Mouse (Mus musculus): Measurements from ENCODE around the gene Tesmin. TPM values are rescaled to one million over a fixed set of nuclear protein-coding genes. Genes with fewer than 3 reads are reported as not detected.
A peak's percentile ranks its signal among the peaks of the same experiment; 100 is the strongest.

Tesmin gene
- 0.43 and 0.52 TPM in 2 replicates for polyA plus RNA-seq (2015; fragmentation: Nextera tagmentation; extraction: Ambion mirVana)

GRCm38 (mm10) chr19:3388629-3389057, at the start of gene Tesmin:
Tesmin (plus strand) TSS chr19:3388857.
- 3% methylated on average over 32 of the region's 33 CpGs for WGBS
- peak within 1 kb of the TSS; percentile 61; the same call in 1 of the 2 replicates for H3K27ac ChIP-seq

GRCm38 (mm10) chr19:3339187-3339586, 49.5 kb upstream of the Tesmin start:
- no peak overlapping the region for H3K4me3 ChIP-seq
- peaks cover 8% of the 10 kb centered on the region for H3K4me1 ChIP-seq
- H3K27ac ChIP-seq, result no peak overlapping the region
- 86% methylated on average over 8 of the region's 8 CpGs for WGBS
- no peak overlapping the region for H3K4me2 ChIP-seq
- no peaks in the 10 kb centered on the region for H3K27me3 ChIP-seq (replicated peaks)
- no peak overlapping the region for H3K9ac ChIP-seq
- no peaks in the 10 kb centered on the region for H3K36me3 ChIP-seq (replicated peaks)
- H3K9me3 ChIP-seq, result no peaks in the 10 kb centered on the region
- ATAC-seq (replicated peaks), result no peak

More at GRCm38 (mm10) chr19:3388629-3389057, at the start of gene Tesmin:
- peak; percentile 95 for ATAC-seq (replicated peaks)
- peak within 1 kb of the TSS; percentile 80 for H3K4me2 ChIP-seq
- H3K4me3 ChIP-seq, result peak within 1 kb of the TSS; percentile 47
- H3K9ac ChIP-seq, result peak within 1 kb of the TSS; percentile 39
- H3K4me1 ChIP-seq, result peaks cover 8% of the 10 kb centered on the region; the same call in 1 of the 2 replicates
- H3K27me3 ChIP-seq (replicated peaks), result no peaks in the 10 kb centered on the region
- no peaks in the 10 kb centered on the region for H3K9me3 ChIP-seq
- no peaks in the 10 kb centered on the region for H3K36me3 ChIP-seq (replicated peaks)

- Histone ChIP-seq H3K4me3 (no peak overlapping the region), H3K27ac (no peak overlapping the region), H3K36me3 (replicated peaks) (no peaks in the 10 kb centered on the region), H3K4me2 (no peak overlapping the region), H3K4me1 (no peaks in the 10 kb centered on the region), H3K27me3 (replicated peaks) (no peaks in the 10 kb centered on the region), H3K9ac (no peak overlapping the region), H3K9me3 (no peaks in the 10 kb centered on the region)
- no peak for ATAC-seq (replicated peaks)
- 90% methylated on average over 3 of the region's 3 CpGs for WGBS
Observed at GRCm38 (mm10) chr19:3341021-3341420, 47.6 kb upstream of the Tesmin start.

- WGBS, result 72% methylated on average over 3 of the region's 3 CpGs
- no peaks in the 10 kb centered on the region for H3K27me3 ChIP-seq (replicated peaks)
Observed at GRCm38 (mm10) chr19:3343929-3344328, 44.7 kb upstream of the Tesmin start.

GRCm38 (mm10) chr19:3344636-3345544, 43.8 kb upstream of the Tesmin start:
- Histone ChIP-seq H3K27ac (no peak overlapping the region), H3K9me3 (no peaks in the 10 kb centered on the region), H3K4me2 (no peak overlapping the region), H3K27me3 (replicated peaks) (no peaks in the 10 kb centered on the region), H3K4me1 (no peaks in the 10 kb centered on the region), H3K9ac (no peak overlapping the region), H3K36me3 (replicated peaks) (no peaks in the 10 kb centered on the region), H3K4me3 (no peak overlapping the region)
- 79% methylated on average over 8 of the region's 8 CpGs for WGBS
- ATAC-seq (replicated peaks), result no peak

More at GRCm38 (mm10) chr19:3343929-3344328, 44.7 kb upstream of the Tesmin start:
- H3K4me2 ChIP-seq, result no peak overlapping the region
- no peak for ATAC-seq (replicated peaks)
- H3K4me1 ChIP-seq, result no peaks in the 10 kb centered on the region
- H3K9ac ChIP-seq, result no peak overlapping the region
- no peak overlapping the region for H3K27ac ChIP-seq
- no peak overlapping the region for H3K4me3 ChIP-seq
- no peaks in the 10 kb centered on the region for H3K36me3 ChIP-seq (replicated peaks)
- H3K9me3 ChIP-seq, result no peaks in the 10 kb centered on the region

GRCm38 (mm10) chr19:3347784-3348183, 40.9 kb upstream of the Tesmin start:
- Histone ChIP-seq H3K27me3 (replicated peaks) (no peaks in the 10 kb centered on the region), H3K36me3 (replicated peaks) (no peaks in the 10 kb centered on the region), H3K9me3 (no peaks in the 10 kb centered on the region), H3K27ac (no peak overlapping the region), H3K4me3 (no peak overlapping the region), H3K4me1 (no peaks in the 10 kb centered on the region), H3K4me2 (no peak overlapping the region), H3K9ac (no peak overlapping the region)
- WGBS, result 96% methylated on average over 1 of the region's 1 CpGs
- ATAC-seq (replicated peaks), result no peak

- H3K4me2 ChIP-seq, result no peak overlapping the region
- ATAC-seq (replicated peaks), result no peak
- H3K27ac ChIP-seq, result no peak overlapping the region
- H3K4me3 ChIP-seq, result no peak overlapping the region
- no peaks in the 10 kb centered on the region for H3K27me3 ChIP-seq (replicated peaks)
- H3K4me1 ChIP-seq, result no peaks in the 10 kb centered on the region
- 59% methylated on average over 7 of the region's 7 CpGs for WGBS
- no peak overlapping the region for H3K9ac ChIP-seq
- no peaks in the 10 kb centered on the region for H3K36me3 ChIP-seq (replicated peaks)
- H3K9me3 ChIP-seq, result no peaks in the 10 kb centered on the region
Observed at GRCm38 (mm10) chr19:3353415-3354111, 35.1 kb upstream of the Tesmin start.

- Histone ChIP-seq H3K27me3 (replicated peaks) (no peaks in the 10 kb centered on the region), H3K27ac (no peak overlapping the region), H3K9ac (no peak overlapping the region), H3K4me3 (no peak overlapping the region), H3K36me3 (replicated peaks) (no peaks in the 10 kb centered on the region), H3K9me3 (no peaks in the 10 kb centered on the region), H3K4me1 (no peaks in the 10 kb centered on the region), H3K4me2 (no peak overlapping the region)
- ATAC-seq (replicated peaks), result no peak
- 63% methylated on average over 5 of the region's 5 CpGs for WGBS
Observed at GRCm38 (mm10) chr19:3355096-3355495, 33.6 kb upstream of the Tesmin start.

GRCm38 (mm10) chr19:3356516-3356915, 32.1 kb upstream of the Tesmin start:
- no peaks in the 10 kb centered on the region for H3K27me3 ChIP-seq (replicated peaks)
- no peak overlapping the region for H3K9ac ChIP-seq
- no peak overlapping the region for H3K4me2 ChIP-seq
- no peak for ATAC-seq (replicated peaks)
- H3K4me3 ChIP-seq, result no peak overlapping the region
- H3K36me3 ChIP-seq (replicated peaks), result no peaks in the 10 kb centered on the region
- H3K27ac ChIP-seq, result no peak overlapping the region
- H3K4me1 ChIP-seq, result no peaks in the 10 kb centered on the region
- WGBS, result 81% methylated on average over 5 of the region's 5 CpGs
- no peaks in the 10 kb centered on the region for H3K9me3 ChIP-seq

- no peaks in the 10 kb centered on the region for H3K4me1 ChIP-seq
- no peak overlapping the region for H3K27ac ChIP-seq
- no peak for ATAC-seq (replicated peaks)
- no peak overlapping the region for H3K4me2 ChIP-seq
- no peak overlapping the region for H3K9ac ChIP-seq
- H3K4me3 ChIP-seq, result no peak overlapping the region
- H3K27me3 ChIP-seq (replicated peaks), result no peaks in the 10 kb centered on the region
- WGBS, result 74% methylated on average over 4 of the region's 4 CpGs
- H3K9me3 ChIP-seq, result no peaks in the 10 kb centered on the region
- no peaks in the 10 kb centered on the region for H3K36me3 ChIP-seq (replicated peaks)
Observed at GRCm38 (mm10) chr19:3357620-3358019, 31.0 kb upstream of the Tesmin start.

- Histone ChIP-seq H3K27me3 (replicated peaks) (no peaks in the 10 kb centered on the region), H3K9me3 (no peaks in the 10 kb centered on the region), H3K27ac (no peak overlapping the region), H3K36me3 (replicated peaks) (no peaks in the 10 kb centered on the region), H3K9ac (no peak overlapping the region), H3K4me3 (no peak overlapping the region), H3K4me1 (no peaks in the 10 kb centered on the region), H3K4me2 (no peak overlapping the region)
- 90% methylated on average over 13 of the region's 13 CpGs for WGBS
- ATAC-seq (replicated peaks), result no peak
Observed at GRCm38 (mm10) chr19:3359841-3360588, 28.6 kb upstream of the Tesmin start.

GRCm38 (mm10) chr19:3363510-3363909, 25.1 kb upstream of the Tesmin start:
- Histone ChIP-seq H3K27ac (no peak overlapping the region), H3K27me3 (replicated peaks) (no peaks in the 10 kb centered on the region), H3K36me3 (replicated peaks) (no peaks in the 10 kb centered on the region), H3K4me2 (no peak overlapping the region), H3K4me3 (no peak overlapping the region), H3K9me3 (no peaks in the 10 kb centered on the region), H3K4me1 (no peaks in the 10 kb centered on the region), H3K9ac (no peak overlapping the region)
- 86% methylated on average over 4 of the region's 4 CpGs for WGBS
- no peak for ATAC-seq (replicated peaks)
